Mouse (Mus musculus): Measurements from ENCODE around the gene Atrnl1. TPM values are rescaled to one million over a fixed set of nuclear protein-coding genes. Genes with fewer than 3 reads are reported as not detected.
"Not testable (repeated sequence)": the region's sequence is repeated elsewhere in the genome, so short reads cannot be mapped to it uniquely, and the experiment has no call there.

Gene Atrnl1
- polyA plus RNA-seq, 1 experiment from 2014 or later, result 8.1 TPM

DNA sequence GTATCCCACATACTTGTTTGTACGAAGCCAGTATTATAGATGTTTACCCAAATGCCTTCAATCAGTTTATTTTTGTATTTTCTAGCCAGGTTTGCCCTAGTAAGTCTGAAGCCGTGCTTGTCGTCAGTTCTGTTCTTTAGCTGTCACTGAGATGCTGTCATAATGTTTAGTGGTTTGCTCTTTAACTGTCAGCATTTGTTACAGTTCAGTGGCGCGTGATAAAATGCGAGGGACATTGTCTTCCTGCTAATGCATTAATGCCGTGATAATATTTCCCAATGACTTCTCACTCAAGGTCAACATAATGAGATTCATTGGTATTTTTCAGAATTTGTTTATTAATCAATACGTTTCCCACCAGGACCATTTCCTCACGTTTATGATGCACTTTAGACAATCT lies 227.7 kb downstream of the Atrnl1 start:
- Histone ChIP-seq H3K4me3 (replicated peaks; ENCODE audit: low read depth, low read length) (no peak overlapping the region), H3K4me2 (ENCODE audit: low read length) (no peak overlapping the region), H3K9me3 (replicated peaks; ENCODE audit: low read length) (no peaks in the 10 kb centered on the region; the same call in 1 of the 2 replicates), H3K27me3 (ENCODE audit: insufficient read depth, low read length) (no peaks in the 10 kb centered on the region), H3K4me1 (replicated peaks; ENCODE audit: insufficient read depth, low read length) (no peaks in the 10 kb centered on the region), H3K27ac (no peak overlapping the region), H3K36me3 (ENCODE audit: insufficient read depth, low read length) (no peaks in the 10 kb centered on the region), H3K9ac (ENCODE audit: low read depth, low read length) (no peak overlapping the region)
- ATAC-seq (replicated peaks; ENCODE audit: low FRiP score, low read depth) (no peak), DNase-seq (ENCODE audit: low spot score) (no peak)
- 79% methylated on average over 9 of the region's 9 CpGs for WGBS
- no peak for TF ChIP-seq CTCF (IDR thresholded peaks at IDR 0.05; ENCODE audit: low read depth)

DNA sequence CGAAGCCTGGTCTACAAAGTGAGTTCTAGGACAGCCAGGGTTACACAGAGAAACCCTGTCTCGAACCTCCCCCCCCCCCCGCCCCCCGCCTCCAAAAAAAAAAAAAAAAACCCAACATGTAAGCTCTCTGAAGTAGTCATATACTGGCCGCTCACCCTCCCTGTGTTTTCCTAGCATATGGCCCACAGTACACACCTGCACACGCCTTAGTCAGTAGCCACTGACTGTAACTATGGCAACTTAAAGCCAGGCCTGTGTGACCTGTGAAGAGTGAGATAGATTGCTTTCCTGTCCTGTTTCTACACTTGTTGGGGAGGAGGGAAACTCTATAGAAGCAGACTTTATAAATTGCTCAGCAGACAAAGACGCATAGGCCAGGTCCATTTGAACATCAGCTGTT lies 239.1 kb downstream of the Atrnl1 start:
- Histone ChIP-seq H3K9ac (ENCODE audit: low read depth, low read length) (no peak overlapping the region), H3K27ac (no peak overlapping the region), H3K4me2 (ENCODE audit: low read length) (no peak overlapping the region), H3K4me3 (replicated peaks; ENCODE audit: low read depth, low read length) (no peak overlapping the region), H3K9me3 (replicated peaks; ENCODE audit: low read length) (no peaks in the 10 kb centered on the region), H3K36me3 (ENCODE audit: insufficient read depth, low read length) (no peaks in the 10 kb centered on the region), H3K27me3 (ENCODE audit: insufficient read depth, low read length) (no peaks in the 10 kb centered on the region), H3K4me1 (replicated peaks; ENCODE audit: insufficient read depth, low read length) (no peaks in the 10 kb centered on the region)
- TF ChIP-seq CTCF (IDR thresholded peaks at IDR 0.05; ENCODE audit: low read depth), result no peak
- 83% methylated on average over 5 of the region's 7 CpGs for WGBS
- no peak for ATAC-seq (replicated peaks; ENCODE audit: low FRiP score, low read depth)
- no peak for DNase-seq (ENCODE audit: low spot score)

DNA sequence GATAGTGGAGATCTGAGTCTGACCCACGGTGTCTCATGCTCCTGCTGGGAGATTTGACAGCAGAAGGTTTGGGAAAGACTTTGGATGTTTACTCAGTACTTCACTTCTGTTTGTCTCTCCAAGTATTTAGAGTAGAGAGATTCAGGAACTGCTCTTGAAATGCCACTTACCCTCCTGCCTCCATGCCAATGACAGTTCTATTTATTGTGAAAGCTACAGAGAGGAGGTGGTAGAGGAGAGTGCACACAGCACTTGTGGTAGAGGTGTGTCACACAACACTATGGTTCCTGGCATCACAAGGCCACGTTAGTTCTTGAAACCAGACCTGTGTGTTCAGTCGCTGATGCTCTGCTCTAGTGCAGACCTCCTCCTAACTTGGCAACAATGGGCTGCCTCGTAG lies 257.5 kb downstream of the Atrnl1 start:
- H3K9me3 ChIP-seq (replicated peaks; ENCODE audit: low read length), result no peaks in the 10 kb centered on the region
- no peak for DNase-seq (ENCODE audit: low spot score)
- no peak overlapping the region for H3K4me3 ChIP-seq (replicated peaks; ENCODE audit: low read depth, low read length)
- H3K36me3 ChIP-seq (ENCODE audit: insufficient read depth, low read length), result no peaks in the 10 kb centered on the region
- H3K27me3 ChIP-seq (ENCODE audit: insufficient read depth, low read length), result no peaks in the 10 kb centered on the region
- ATAC-seq (replicated peaks; ENCODE audit: low FRiP score, low read depth), result no peak
- no peak overlapping the region for H3K9ac ChIP-seq (ENCODE audit: low read depth, low read length)
- 87% methylated on average over 4 of the region's 4 CpGs for WGBS
- TF ChIP-seq CTCF (IDR thresholded peaks at IDR 0.05; ENCODE audit: low read depth), result no peak
- H3K4me2 ChIP-seq (ENCODE audit: low read length), result no peak overlapping the region
- no peak overlapping the region for H3K27ac ChIP-seq
- no peaks in the 10 kb centered on the region for H3K4me1 ChIP-seq (replicated peaks; ENCODE audit: insufficient read depth, low read length)

DNA sequence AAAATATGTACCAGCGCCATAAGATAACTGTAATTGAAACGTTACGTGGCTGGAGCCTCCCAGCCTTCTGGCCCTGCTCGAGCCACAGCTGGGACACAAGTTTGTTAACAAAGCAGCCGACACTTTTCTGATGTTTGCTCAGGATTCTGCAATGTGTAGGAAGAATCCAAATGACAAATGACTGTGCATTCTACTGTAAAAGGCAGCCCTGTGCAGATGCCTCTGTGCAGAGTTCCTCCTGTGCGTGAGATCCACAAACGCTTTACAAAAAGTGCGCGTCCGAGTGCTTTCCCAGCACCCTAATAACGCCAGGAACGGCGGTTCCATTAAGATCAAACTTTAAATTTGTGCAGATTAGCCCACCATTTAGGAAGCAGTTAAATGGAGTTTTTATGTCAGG lies 260.0 kb downstream of the Atrnl1 start:
- no peak overlapping the region for H3K9ac ChIP-seq (ENCODE audit: low read depth, low read length)

DNA sequence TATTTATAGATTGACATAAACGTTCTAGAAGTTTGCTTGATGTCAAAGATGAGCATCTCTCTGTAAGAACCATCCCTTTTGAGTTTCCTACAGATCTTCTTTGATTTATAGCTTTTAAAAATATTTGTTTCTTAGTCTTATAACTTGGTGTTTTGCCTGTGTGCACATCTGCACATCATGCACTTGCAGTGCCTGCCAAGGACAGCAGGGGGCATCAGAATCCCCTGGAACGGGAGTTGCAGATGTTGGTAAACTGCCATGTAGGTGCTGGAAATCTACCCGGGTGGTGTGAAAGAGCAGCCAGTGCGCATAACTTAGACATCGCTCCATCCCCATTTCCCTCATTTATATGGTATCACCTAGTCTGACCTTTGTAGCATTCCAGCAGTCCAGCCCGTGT lies 265.2 kb downstream of the Atrnl1 start:
- Histone ChIP-seq H3K27ac (no peak overlapping the region), H3K4me3 (replicated peaks; ENCODE audit: low read depth, low read length) (no peak overlapping the region), H3K4me1 (replicated peaks; ENCODE audit: insufficient read depth, low read length) (no peaks in the 10 kb centered on the region), H3K9ac (ENCODE audit: low read depth, low read length) (no peak overlapping the region), H3K9me3 (replicated peaks; ENCODE audit: low read length) (no peaks in the 10 kb centered on the region), H3K27me3 (ENCODE audit: insufficient read depth, low read length) (no peaks in the 10 kb centered on the region), H3K4me2 (ENCODE audit: low read length) (no peak overlapping the region), H3K36me3 (ENCODE audit: insufficient read depth, low read length) (no peaks in the 10 kb centered on the region)
- DNase-seq (ENCODE audit: low spot score), result no peak
- ATAC-seq (replicated peaks; ENCODE audit: low FRiP score, low read depth), result no peak
- WGBS, result 87% methylated on average over 6 of the region's 6 CpGs
- peak; percentile 43; the same call in 1 of the 2 replicates for TF ChIP-seq CTCF (IDR thresholded peaks at IDR 0.05; ENCODE audit: low read depth)

More for the DNA sequence above, 260.0 kb downstream of the Atrnl1 start:
- no peak for TF ChIP-seq CTCF (IDR thresholded peaks at IDR 0.05; ENCODE audit: low read depth)
- no peak for DNase-seq (ENCODE audit: low spot score)
- no peak for ATAC-seq (replicated peaks; ENCODE audit: low FRiP score, low read depth)
- Histone ChIP-seq H3K27ac (no peak overlapping the region), H3K4me2 (ENCODE audit: low read length) (no peak overlapping the region), H3K36me3 (ENCODE audit: insufficient read depth, low read length) (no peaks in the 10 kb centered on the region), H3K9me3 (replicated peaks; ENCODE audit: low read length) (no peaks in the 10 kb centered on the region), H3K27me3 (ENCODE audit: insufficient read depth, low read length) (no peaks in the 10 kb centered on the region), H3K4me1 (replicated peaks; ENCODE audit: insufficient read depth, low read length) (no peaks in the 10 kb centered on the region), H3K4me3 (replicated peaks; ENCODE audit: low read depth, low read length) (no peak overlapping the region)
- WGBS, result 57% methylated on average over 13 of the region's 13 CpGs

DNA sequence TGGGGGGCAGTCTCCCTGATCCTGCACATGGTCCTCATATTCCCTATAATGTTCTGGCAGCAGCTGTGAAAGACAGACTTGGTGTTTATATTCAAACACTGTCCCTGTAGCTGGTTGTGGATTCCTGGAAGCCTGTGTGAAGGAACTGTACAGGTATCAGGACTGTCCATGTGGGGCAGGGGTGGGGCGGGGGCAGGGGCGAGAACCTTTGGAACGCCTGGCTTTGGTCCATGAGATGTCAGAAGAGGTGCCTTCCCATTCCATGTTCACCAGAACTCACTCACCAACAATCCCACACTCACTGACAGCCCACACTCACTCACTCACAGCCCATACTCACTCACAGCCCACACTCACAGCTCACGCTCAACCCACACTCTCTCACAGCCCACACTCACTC lies 266.5 kb downstream of the Atrnl1 start:
- 0 out of 2 replicates have a peak, but pooled peaks have one; percentile 25 for ATAC-seq (replicated peaks; ENCODE audit: low FRiP score, low read depth)

DNA sequence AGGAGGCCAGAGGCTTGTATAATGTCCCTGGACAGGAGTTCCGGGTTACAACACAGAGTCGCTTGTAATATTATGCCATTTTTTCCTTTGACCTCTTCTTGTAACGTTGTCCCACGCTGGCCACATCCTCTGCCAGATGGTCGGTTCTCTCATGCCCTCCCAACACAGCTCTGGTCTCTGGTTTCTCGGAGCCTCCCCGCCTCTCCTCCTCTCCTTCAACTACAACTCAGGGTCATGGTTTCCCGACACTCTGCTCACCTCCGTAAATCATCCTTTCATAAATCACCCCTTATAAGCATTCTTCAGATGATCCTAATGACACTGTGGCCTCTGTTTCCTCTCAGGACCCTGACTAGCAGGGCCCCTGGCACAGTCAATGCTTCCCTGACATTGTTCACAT lies 267.7 kb downstream of the Atrnl1 start:
- no peak overlapping the region for H3K4me2 ChIP-seq (ENCODE audit: low read length)
- DNase-seq (ENCODE audit: low spot score) (peak; percentile 68), ATAC-seq (replicated peaks; ENCODE audit: low FRiP score, low read depth) (no peak; the same call in 1 of the 2 replicates)
- TF ChIP-seq CTCF (IDR thresholded peaks at IDR 0.05; ENCODE audit: low read depth), result no peak
- 24% methylated on average over 9 of the region's 9 CpGs for WGBS
- no peaks in the 10 kb centered on the region for H3K4me1 ChIP-seq (replicated peaks; ENCODE audit: insufficient read depth, low read length)
- H3K27ac ChIP-seq, result no peak overlapping the region
- no peak overlapping the region for H3K9ac ChIP-seq (ENCODE audit: low read depth, low read length)
- no peaks in the 10 kb centered on the region for H3K36me3 ChIP-seq (ENCODE audit: insufficient read depth, low read length)
- H3K27me3 ChIP-seq (ENCODE audit: insufficient read depth, low read length), result no peaks in the 10 kb centered on the region
- H3K4me3 ChIP-seq (replicated peaks; ENCODE audit: low read depth, low read length), result no peak overlapping the region
- H3K9me3 ChIP-seq (replicated peaks; ENCODE audit: low read length), result no peaks in the 10 kb centered on the region

More for the DNA sequence above, 266.5 kb downstream of the Atrnl1 start:
- H3K4me1 ChIP-seq (replicated peaks; ENCODE audit: insufficient read depth, low read length), result no peaks in the 10 kb centered on the region
- no peak overlapping the region for H3K4me2 ChIP-seq (ENCODE audit: low read length)
- no peaks in the 10 kb centered on the region for H3K9me3 ChIP-seq (replicated peaks; ENCODE audit: low read length)
- H3K27ac ChIP-seq, result no peak overlapping the region
- H3K36me3 ChIP-seq (ENCODE audit: insufficient read depth, low read length), result no peaks in the 10 kb centered on the region
- no peak for DNase-seq (ENCODE audit: low spot score)
- no peaks in the 10 kb centered on the region for H3K27me3 ChIP-seq (ENCODE audit: insufficient read depth, low read length)
- no peak for TF ChIP-seq CTCF (IDR thresholded peaks at IDR 0.05; ENCODE audit: low read depth)
- WGBS, result 98% methylated on average over 4 of the region's 4 CpGs
- H3K9ac ChIP-seq (ENCODE audit: low read depth, low read length), result no peak overlapping the region
- no peak overlapping the region for H3K4me3 ChIP-seq (replicated peaks; ENCODE audit: low read depth, low read length)

DNA sequence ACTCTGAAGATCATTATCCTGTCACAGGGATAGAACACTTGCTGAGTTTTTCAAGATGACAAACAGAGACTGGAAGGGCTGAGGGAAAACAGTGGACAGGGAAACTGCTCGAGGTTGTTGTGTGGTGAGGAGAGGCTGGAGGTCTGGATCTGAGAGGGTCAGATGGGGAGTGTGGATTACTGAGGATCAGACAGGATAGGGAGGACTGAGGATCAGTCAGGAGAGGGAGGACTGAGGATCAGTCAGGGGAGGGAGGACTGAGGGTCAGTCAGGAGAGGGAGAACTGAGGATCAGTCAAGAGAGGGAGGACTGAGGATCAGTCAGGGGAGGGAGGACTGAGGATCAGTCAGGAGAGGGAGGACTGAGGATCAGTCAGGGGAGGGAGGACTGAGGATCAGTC lies 269.0 kb downstream of the Atrnl1 start:
- H3K4me3 ChIP-seq (replicated peaks; ENCODE audit: low read depth, low read length); H3K4me1 ChIP-seq (replicated peaks; ENCODE audit: insufficient read depth, low read length); H3K4me2 ChIP-seq (ENCODE audit: low read length); H3K27ac ChIP-seq; H3K27me3 ChIP-seq (ENCODE audit: insufficient read depth, low read length); ATAC-seq (replicated peaks; ENCODE audit: low FRiP score, low read depth); H3K9ac ChIP-seq (ENCODE audit: low read depth, low read length); H3K36me3 ChIP-seq (ENCODE audit: insufficient read depth, low read length); DNase-seq (ENCODE audit: low spot score); H3K9me3 ChIP-seq (replicated peaks; ENCODE audit: low read length): not testable (repeated sequence)
- 37% methylated on average over 1 of the region's 1 CpGs for WGBS
